1 mouse cellular context compared by ENCODE assay signal in the genomic region with DNA sequence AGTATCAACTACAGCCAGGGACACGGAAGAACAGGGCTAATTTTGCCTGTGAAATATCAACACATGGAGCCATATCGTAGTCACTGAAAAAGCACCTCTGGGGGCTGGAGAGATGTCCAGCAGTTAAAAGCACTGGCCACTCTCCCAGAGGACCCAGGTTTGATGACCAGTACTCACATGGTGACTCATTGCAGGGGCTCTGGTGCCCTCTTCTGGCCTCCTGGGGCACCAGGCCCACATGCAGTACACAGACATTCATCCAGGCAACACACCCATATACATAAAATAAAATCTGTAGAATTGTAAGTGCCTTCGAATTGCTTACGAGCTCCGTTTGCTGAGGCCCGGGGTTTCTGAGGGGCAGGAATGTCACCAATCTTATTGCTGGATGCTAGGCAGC.
TF ChIP-seq lines count a peak whose summit lies in the region.

No protein-coding gene starts in this region.

TF ChIP-seq in MEL, 35 proteins besides CTCF, POLR2A, EP300 and RAD21:
- TF ChIP-seq ZMIZ1 (IDR thresholded peaks at IDR 0.05; ENCODE audit: low read depth, low read length) (no peak), SMC3 (IDR thresholded peaks at IDR 0.05; ENCODE audit: low read depth, low read length) (peak; percentile 32), SIN3A (IDR thresholded peaks at IDR 0.05; ENCODE audit: low read length) (no peak)
TF ChIP-seq in MEL: peak in this region for 1.
